Mouse (Mus musculus) kidney, adult 2 months (tissue): ENCODE data around the gene Limch1.

Experiments
- CTCF ChIP-seq: fragments of 200-500 bp; conservative IDR thresholded peaks from 2 replicates; pipeline ENCODE4 v1.5.1; 2011; ENCODE audit warnings: low read depth, mild to moderate bottlenecking, control low read depth, low read length, moderate library complexity, mixed read lengths; ENCODE audit not compliant: insufficient read depth, insufficient read length
- POLR2A ChIP-seq: fragments of 200-500 bp; IDR thresholded peaks from one replicate; pipeline ENCODE4 v1.6.1; 2011; ENCODE audit warnings: low read depth, low read length, control low read depth

DNA sequence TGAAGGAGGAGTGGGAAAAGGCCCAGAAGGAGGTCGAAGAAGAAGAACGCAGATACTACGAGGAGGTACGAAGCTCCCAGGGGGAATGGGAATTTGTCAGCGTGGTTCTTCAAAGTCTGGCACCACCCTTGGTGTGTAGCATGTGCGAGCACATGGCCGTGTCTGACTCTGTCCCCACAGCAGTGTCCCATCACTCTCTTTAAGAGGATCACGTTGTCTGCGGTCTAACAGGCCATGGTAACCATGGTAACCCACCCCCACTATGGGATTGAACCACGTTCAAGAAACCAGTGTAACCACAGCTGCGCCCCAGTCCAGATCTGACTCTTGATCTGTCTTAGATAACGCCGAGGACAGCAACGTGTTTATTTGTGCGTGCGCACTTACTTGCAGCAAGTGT lies 283.2 kb downstream of the Limch1 start:
- TF ChIP-seq CTCF (no peak), POLR2A (no peak)
